Mouse (Mus musculus) hindbrain, embryonic 14.5 days (tissue): ENCODE results near the gene Rps18. TPM values are rescaled to one million over a fixed set of nuclear protein-coding genes. Genes with fewer than 3 reads are reported as not detected.

Experiments
- ATAC-seq: fragments of 200-750 bp; cut with Nextera tagmentation; 2 replicates; pipeline ENCODE4 v1.8.0; 2017; ENCODE audit warnings: moderate number of reproducible peaks, mild to moderate bottlenecking, moderate TSS enrichment, moderate library complexity; ENCODE audit not compliant: low FRiP score
- DNase-seq: peaks from one replicate; pipeline ENCODE4 v3.0.0-alpha.2; 2015; ENCODE audit warnings: low spot score
- H3K27ac ChIP-seq: fragments of 300-500 bp; sonication (generic); 2 replicates; pipeline ENCODE4 v1.5.1; 2014; ENCODE audit warnings: mild to moderate bottlenecking, moderate library complexity
- H3K27me3 ChIP-seq: fragments of 300-500 bp; sonication (generic); 2 replicates; pipeline ENCODE4 v1.6.1; 2014; ENCODE audit warnings: mild to moderate bottlenecking, low read length, mixed read lengths; ENCODE audit not compliant: control insufficient read depth, insufficient read depth
- H3K36me3 ChIP-seq: fragments of 300-500 bp; sonication (generic); replicated peaks from 2 replicates; pipeline ENCODE4 v1.6.1; 2014; ENCODE audit not compliant: control insufficient read depth, insufficient read depth
- H3K4me1 ChIP-seq: fragments of 300-500 bp; sonication (generic); replicated peaks from 2 replicates; pipeline ENCODE4 v1.6.1; 2014; ENCODE audit warnings: antibody characterized with exemption, low read length, mixed read lengths; ENCODE audit not compliant: control insufficient read depth, insufficient read depth
- H3K4me2 ChIP-seq: fragments of 300-500 bp; sonication (generic); replicated peaks from 2 replicates; pipeline ENCODE4 v1.6.1; 2014; ENCODE audit warnings: mild to moderate bottlenecking, moderate library complexity
- H3K4me3 ChIP-seq: fragments of 300-500 bp; sonication (generic); replicated peaks from 2 replicates; pipeline ENCODE4 v1.5.1; 2014; ENCODE audit warnings: mild to moderate bottlenecking, low read length
- H3K9ac ChIP-seq: fragments of 300-500 bp; sonication (generic); 2 replicates; pipeline ENCODE4 v1.6.1; 2014
- H3K9me3 ChIP-seq: fragments of 300-500 bp; sonication (generic); 2 replicates; pipeline ENCODE4 v1.6.1; 2016; ENCODE audit warnings: low read length; ENCODE audit not compliant: control insufficient read depth
- WGBS: fragments of 180-500 bp; shearing (Covaris S2); extraction: QIAGEN DNeasy Blood & Tissue Kit; methylation state at CpG from one replicate; pipeline ENCODE4 v1.1.7; 2014; 5-methylcytosine and 5-hydroxymethylcytosine counted together
- polyA plus RNA-seq: library from polyadenylated mRNA; unstranded; fragments of >200 nt; fragmentation: Nextera tagmentation; extraction: Ambion mirVana; gene quantifications from 2 replicates; pipeline ENCODE4 v1.2.1, GENCODE M21; 2014

Gene Rps18
- polyA plus RNA-seq, 1 experiment from 2014 or later = 966 TPM

- H3K27ac ChIP-seq = 0 out of 2 replicates have a peak within 1 kb of the TSS, but pooled peaks have one; percentile 0
- peak within 1 kb of the TSS; percentile 70 for H3K9ac ChIP-seq
- H3K4me3 ChIP-seq = peak within 1 kb of the TSS; percentile 87
- peak within 1 kb of the TSS; percentile 84 for H3K4me2 ChIP-seq
- no peaks in the 10 kb centered on the region for H3K9me3 ChIP-seq
- peak; percentile 90 for ATAC-seq
- under 1% methylated on average over 36 of the region's 36 CpGs for WGBS
- H3K36me3 ChIP-seq = peaks cover 52% of the 10 kb centered on the region
- no peaks in the 10 kb centered on the region for H3K27me3 ChIP-seq
- peaks cover 16% of the 10 kb centered on the region for H3K4me1 ChIP-seq
- DNase-seq = peak; percentile 95
Observed at GRCm38 (mm10) chr17:33940206-33940805, 15.5 kb downstream of the Rps18 start, which contains the start of the genes Pfdn6 and Wdr46. Pfdn6 (minus strand) TSS chr17:33940343. Wdr46 (plus strand) TSS chr17:33940660.

DNA sequence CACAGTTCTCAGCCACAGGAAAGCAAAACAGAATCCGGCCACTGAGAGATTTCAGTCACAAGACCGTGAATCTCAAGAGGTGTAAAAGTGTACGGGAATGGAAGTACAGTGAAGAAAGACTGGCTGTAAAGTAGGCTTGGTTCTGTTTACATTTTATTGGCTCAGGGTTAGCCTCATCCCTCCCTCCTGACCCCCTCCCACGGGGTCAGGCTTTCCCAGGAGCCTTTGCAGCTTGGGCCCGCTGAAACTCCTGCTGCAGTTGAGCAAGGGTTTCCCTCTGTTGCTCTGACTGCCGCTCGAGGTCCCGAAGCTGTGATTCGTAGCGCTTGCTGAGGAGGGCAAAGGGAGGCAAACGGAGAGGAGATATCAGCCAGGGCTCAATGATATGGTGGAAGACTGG lies 17.0 kb downstream of the Rps18 start:
- Histone ChIP-seq H3K4me2 (0 out of 2 replicates have a peak overlapping the region, but pooled peaks have one; percentile 84), H3K4me1 (peaks cover 16% of the 10 kb centered on the region)

GRCm38 (mm10) chr17:33936993-33937392 lies 18.8 kb downstream of the Rps18 start:
- peaks cover 16% of the 10 kb centered on the region for H3K4me1 ChIP-seq
- H3K4me2 ChIP-seq = no peak overlapping the region
- H3K27ac ChIP-seq = no peak overlapping the region
- H3K9me3 ChIP-seq = no peaks in the 10 kb centered on the region
- no peak for DNase-seq
- no peak overlapping the region for H3K9ac ChIP-seq
- no peak for ATAC-seq
- WGBS = 85% methylated on average over 15 of the region's 15 CpGs
- peaks cover 52% of the 10 kb centered on the region for H3K36me3 ChIP-seq
- H3K27me3 ChIP-seq = no peaks in the 10 kb centered on the region
- H3K4me3 ChIP-seq = no peak overlapping the region

More for the DNA sequence above, 17.0 kb downstream of the Rps18 start:
- Histone ChIP-seq H3K27me3 (no peaks in the 10 kb centered on the region), H3K36me3 (peaks cover 50% of the 10 kb centered on the region), H3K9me3 (no peaks in the 10 kb centered on the region), H3K4me3 (no peak overlapping the region), H3K27ac (no peak overlapping the region), H3K9ac (no peak overlapping the region)
- no peak for ATAC-seq
- DNase-seq = no peak
- 83% methylated on average over 11 of the region's 11 CpGs for WGBS

- Histone ChIP-seq H3K4me2 (no peak overlapping the region), H3K4me3 (no peak overlapping the region), H3K36me3 (peaks cover 52% of the 10 kb centered on the region), H3K27ac (no peak overlapping the region), H3K9me3 (no peaks in the 10 kb centered on the region), H3K9ac (no peak overlapping the region), H3K4me1 (peaks cover 18% of the 10 kb centered on the region), H3K27me3 (no peaks in the 10 kb centered on the region)
- DNase-seq (no peak), ATAC-seq (no peak)
- 89% methylated on average over 21 of the region's 21 CpGs for WGBS
Observed at GRCm38 (mm10) chr17:33935422-33936055, 20.3 kb downstream of the Rps18 start.

DNA sequence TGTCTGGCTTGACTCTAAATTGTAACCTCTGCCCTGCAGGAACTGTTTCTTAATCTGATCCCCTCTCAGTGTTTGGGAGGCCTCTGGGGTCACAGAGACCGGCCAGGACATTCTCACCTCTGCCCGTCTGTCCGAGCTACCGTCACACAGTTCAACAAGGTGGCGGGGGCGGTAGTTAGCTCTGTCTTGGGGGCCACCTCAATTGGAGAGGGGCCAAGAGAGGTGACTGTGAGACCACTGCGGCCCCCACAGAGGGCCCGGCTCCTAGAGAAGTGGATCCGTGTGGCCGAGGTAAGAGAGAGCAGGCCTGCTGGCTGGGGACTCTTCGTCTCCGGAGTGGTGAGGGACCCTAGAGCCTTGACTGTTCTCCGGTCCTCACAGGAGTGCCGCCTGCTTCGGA lies 22.8 kb downstream of the Rps18 start:
- Histone ChIP-seq H3K4me2 (no peak overlapping the region), H3K9me3 (no peaks in the 10 kb centered on the region), H3K27ac (no peak overlapping the region), H3K9ac (no peak overlapping the region), H3K27me3 (no peaks in the 10 kb centered on the region), H3K36me3 (peaks cover 48% of the 10 kb centered on the region), H3K4me1 (peaks cover 19% of the 10 kb centered on the region), H3K4me3 (no peak overlapping the region)
- WGBS = 92% methylated on average over 15 of the region's 15 CpGs
- DNase-seq = no peak
- no peak for ATAC-seq

DNA sequence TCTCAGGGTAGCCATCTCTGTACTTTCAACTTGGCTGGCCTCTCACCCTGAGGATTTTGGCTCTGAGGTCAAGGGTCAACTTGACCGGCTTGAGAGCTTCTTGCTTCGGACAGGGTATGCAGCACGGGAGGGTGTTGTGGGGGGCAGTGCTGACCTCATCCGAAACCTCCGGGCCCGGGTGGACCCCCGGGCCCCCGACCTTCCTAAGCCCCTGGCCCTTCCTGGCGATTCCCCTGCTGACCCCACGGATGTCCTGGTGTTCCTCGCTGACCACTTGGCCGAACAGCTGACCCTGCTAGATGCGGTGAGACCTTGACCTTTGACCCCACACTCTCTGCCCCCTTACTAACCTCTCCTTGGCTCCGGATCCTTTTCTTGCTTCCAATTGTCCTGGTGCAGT lies 23.4 kb downstream of the Rps18 start:
- 86% methylated on average over 14 of the region's 14 CpGs for WGBS
- Histone ChIP-seq H3K27ac (no peak overlapping the region), H3K27me3 (no peaks in the 10 kb centered on the region), H3K9ac (no peak overlapping the region), H3K36me3 (peaks cover 51% of the 10 kb centered on the region), H3K9me3 (no peaks in the 10 kb centered on the region), H3K4me2 (no peak overlapping the region), H3K4me3 (no peak overlapping the region), H3K4me1 (peaks cover 20% of the 10 kb centered on the region)
- no peak for ATAC-seq
- DNase-seq = no peak

DNA sequence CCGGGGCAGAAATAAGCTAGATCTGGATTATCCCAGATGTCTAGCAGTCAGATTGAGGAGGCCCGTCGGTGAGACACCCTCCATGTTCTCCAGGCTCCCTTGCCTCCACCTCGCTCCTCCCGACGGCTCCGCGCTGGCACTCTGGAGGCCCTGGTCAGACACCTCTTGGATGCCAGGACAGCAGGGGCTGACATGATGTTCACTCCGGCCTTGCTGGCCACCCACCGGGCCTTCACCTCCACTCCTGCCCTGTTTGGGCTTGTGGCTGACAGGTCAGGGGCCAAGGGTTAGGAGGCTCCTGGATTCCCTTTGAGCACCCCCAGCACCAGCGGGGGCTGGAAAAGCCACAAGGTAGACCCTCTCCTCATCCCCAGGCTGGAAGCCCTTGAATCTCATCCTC lies 23.9 kb downstream of the Rps18 start:
- peaks cover 50% of the 10 kb centered on the region for H3K36me3 ChIP-seq
- 92% methylated on average over 11 of the region's 11 CpGs for WGBS
- H3K4me1 ChIP-seq = peaks cover 20% of the 10 kb centered on the region
- H3K9me3 ChIP-seq = no peaks in the 10 kb centered on the region
- no peak overlapping the region for H3K9ac ChIP-seq
- H3K4me3 ChIP-seq = no peak overlapping the region
- ATAC-seq (no peak), DNase-seq (no peak)
- H3K4me2 ChIP-seq = no peak overlapping the region
- no peaks in the 10 kb centered on the region for H3K27me3 ChIP-seq
- H3K27ac ChIP-seq = no peak overlapping the region

- Histone ChIP-seq H3K27me3 (no peaks in the 10 kb centered on the region), H3K9ac (peak overlapping the region; percentile 88), H3K4me3 (peak overlapping the region; percentile 73), H3K9me3 (no peaks in the 10 kb centered on the region), H3K36me3 (peaks cover 45% of the 10 kb centered on the region), H3K27ac (no peak overlapping the region), H3K4me2 (peak overlapping the region; percentile 98), H3K4me1 (peaks cover 20% of the 10 kb centered on the region)
- ATAC-seq (no peak), DNase-seq (no peak)
- WGBS = 40% methylated on average over 18 of the region's 18 CpGs
Observed at GRCm38 (mm10) chr17:33931159-33931866, 24.5 kb downstream of the Rps18 start.
